Mouse (Mus musculus): ENCODE data around the gene Rad51b. TPM values are rescaled to one million over a fixed set of nuclear protein-coding genes. Genes with fewer than 3 reads are reported as not detected.

Rad51b gene
- polyA plus RNA-seq, 1 experiment from 2014 or later, result 6.5 TPM

DNA sequence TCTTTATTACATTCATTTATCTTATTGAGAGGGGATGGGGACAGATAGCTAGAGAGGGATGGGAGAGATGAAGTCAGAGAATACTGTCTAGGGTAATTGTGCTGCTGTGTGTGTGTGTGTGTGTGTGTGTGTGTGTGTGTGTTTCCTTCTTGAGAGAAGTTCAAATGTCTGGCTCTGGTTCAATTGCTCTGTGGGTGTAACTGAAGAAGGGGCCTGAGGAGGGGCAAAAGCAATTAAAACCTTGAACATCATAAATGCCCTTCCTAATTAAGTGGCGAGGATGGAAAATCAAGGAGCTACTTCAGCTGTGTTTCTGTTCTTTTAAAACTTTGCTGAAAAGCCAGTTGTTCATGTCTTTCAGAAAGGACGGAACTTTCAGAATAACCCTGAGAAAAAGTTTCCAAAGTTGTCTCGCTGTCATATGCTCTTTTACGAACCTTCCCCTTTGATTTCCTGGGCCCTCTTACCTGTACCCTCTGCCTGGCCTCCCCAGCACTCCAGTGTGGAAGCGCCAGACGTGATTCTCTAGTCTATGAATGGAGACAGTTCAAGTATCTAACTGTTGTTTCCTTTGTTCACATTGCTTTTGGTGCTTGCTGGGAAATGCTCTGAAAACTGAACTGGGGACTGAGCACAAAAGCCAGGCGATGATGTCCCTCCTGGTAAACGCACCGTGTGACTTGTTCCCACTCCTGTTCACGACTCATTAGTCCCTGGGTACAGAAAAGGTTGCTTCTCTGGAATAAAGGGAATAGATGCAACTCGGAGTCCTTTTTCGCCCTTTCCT is 158.2 kb downstream of the Rad51b start:
- H3K4me3 ChIP-seq (ENCODE audit: low read depth, low read length), result no peak overlapping the region
- DNase-seq (ENCODE audit: low spot score) (no peak), ATAC-seq (ENCODE audit: low FRiP score) (no peak)
- H3K9ac ChIP-seq (ENCODE audit: low read depth, low read length), result no peak overlapping the region
- H3K27me3 ChIP-seq (ENCODE audit: control insufficient read depth, insufficient read depth, low read length), result no peaks in the 10 kb centered on the region
- H3K27ac ChIP-seq (ENCODE audit: low read depth, low read length), result no peak overlapping the region
- H3K4me2 ChIP-seq (replicated peaks; ENCODE audit: low read depth, low read length), result no peak overlapping the region
- H3K4me1 ChIP-seq (replicated peaks; ENCODE audit: control insufficient read depth, insufficient read depth, low read length), result no peaks in the 10 kb centered on the region; the same call in 1 of the 2 replicates
- no peaks in the 10 kb centered on the region for H3K9me3 ChIP-seq (ENCODE audit: control insufficient read depth, low read length)
- no peaks in the 10 kb centered on the region for H3K36me3 ChIP-seq (ENCODE audit: control insufficient read depth, insufficient read depth, low read length)
- WGBS, result 51% methylated on average over 12 of the region's 12 CpGs

DNA sequence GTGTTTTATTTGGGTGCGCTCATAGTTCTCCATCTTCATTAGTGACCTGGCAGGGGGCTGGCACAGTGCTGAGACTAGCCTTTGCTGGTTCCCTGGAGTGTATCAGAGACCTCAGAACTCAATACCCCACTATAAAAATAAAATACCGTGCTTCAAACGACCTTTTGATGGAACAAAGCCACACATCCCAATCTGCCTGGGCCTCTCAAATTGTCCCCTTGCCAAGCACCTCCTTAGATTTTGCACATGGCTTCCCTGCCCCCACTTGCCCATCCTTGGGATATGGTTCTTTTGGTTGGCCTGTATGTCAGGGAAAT is 158.7 kb downstream of the Rad51b start:
- H3K4me1 ChIP-seq (replicated peaks; ENCODE audit: control insufficient read depth, insufficient read depth, low read length), result no peaks in the 10 kb centered on the region; the same call in 1 of the 2 replicates
- no peaks in the 10 kb centered on the region for H3K9me3 ChIP-seq (ENCODE audit: control insufficient read depth, low read length)
- H3K9ac ChIP-seq (ENCODE audit: low read depth, low read length), result no peak overlapping the region
- no peak for DNase-seq (ENCODE audit: low spot score)
- no peak overlapping the region for H3K4me3 ChIP-seq (ENCODE audit: low read depth, low read length)
- no peak overlapping the region for H3K4me2 ChIP-seq (replicated peaks; ENCODE audit: low read depth, low read length)
- no peak for ATAC-seq (ENCODE audit: low FRiP score)
- H3K36me3 ChIP-seq (ENCODE audit: control insufficient read depth, insufficient read depth, low read length), result no peaks in the 10 kb centered on the region
- H3K27me3 ChIP-seq (ENCODE audit: control insufficient read depth, insufficient read depth, low read length), result no peaks in the 10 kb centered on the region
- 34% methylated on average over 3 of the region's 3 CpGs for WGBS
- H3K27ac ChIP-seq (ENCODE audit: low read depth, low read length), result no peak overlapping the region

DNA sequence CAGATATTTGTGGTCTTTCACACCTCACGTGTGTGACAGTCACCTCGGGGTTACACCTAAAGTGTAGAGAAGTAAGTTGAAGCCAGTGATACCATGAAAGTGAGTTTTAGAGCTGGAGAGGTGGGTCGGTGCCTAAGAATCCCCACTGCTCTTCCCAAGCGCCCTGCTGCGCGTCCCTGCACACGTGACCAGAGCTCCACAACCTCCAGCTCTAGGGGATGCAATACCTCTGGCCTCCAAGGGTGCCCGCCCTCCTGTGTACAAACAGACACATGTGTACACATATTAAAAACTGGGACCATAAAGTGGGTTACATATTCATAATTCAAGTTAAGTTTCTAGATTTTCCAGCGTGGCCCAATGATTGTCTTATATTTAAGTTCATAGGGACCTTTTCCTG is 159.2 kb downstream of the Rad51b start:
- DNase-seq (ENCODE audit: low spot score) (no peak), ATAC-seq (ENCODE audit: low FRiP score) (no peak)
- Histone ChIP-seq H3K9ac (ENCODE audit: low read depth, low read length) (no peak overlapping the region), H3K4me1 (replicated peaks; ENCODE audit: control insufficient read depth, insufficient read depth, low read length) (no peaks in the 10 kb centered on the region; the same call in 1 of the 2 replicates), H3K9me3 (ENCODE audit: control insufficient read depth, low read length) (no peaks in the 10 kb centered on the region), H3K27me3 (ENCODE audit: control insufficient read depth, insufficient read depth, low read length) (no peaks in the 10 kb centered on the region), H3K36me3 (ENCODE audit: control insufficient read depth, insufficient read depth, low read length) (no peaks in the 10 kb centered on the region), H3K4me3 (ENCODE audit: low read depth, low read length) (no peak overlapping the region), H3K27ac (ENCODE audit: low read depth, low read length) (no peak overlapping the region), H3K4me2 (replicated peaks; ENCODE audit: low read depth, low read length) (no peak overlapping the region)
- 87% methylated on average over 9 of the region's 9 CpGs for WGBS

DNA sequence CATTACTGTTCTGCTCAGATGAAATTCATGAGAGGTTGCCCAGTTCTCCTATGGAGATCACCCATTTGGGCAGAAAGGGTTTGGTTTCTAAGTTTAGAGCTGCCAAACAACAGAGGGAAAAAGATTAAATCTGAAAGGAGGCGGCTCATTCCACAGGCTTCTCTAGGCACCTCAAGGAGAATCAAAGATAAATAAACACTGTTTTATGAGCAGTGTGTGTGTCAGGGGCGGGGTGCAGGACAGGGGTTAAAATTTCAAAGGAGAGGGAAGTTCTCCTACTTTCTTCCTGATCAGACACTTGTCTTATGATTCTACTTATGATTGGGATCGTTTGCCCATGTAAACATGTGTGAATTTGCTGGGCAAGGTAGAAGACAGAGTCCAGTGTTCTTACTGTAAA is 166.3 kb downstream of the Rad51b start:
- WGBS, result 79% methylated on average over 3 of the region's 3 CpGs
- Histone ChIP-seq H3K27me3 (ENCODE audit: control insufficient read depth, insufficient read depth, low read length) (no peaks in the 10 kb centered on the region), H3K9ac (ENCODE audit: low read depth, low read length) (no peak overlapping the region), H3K36me3 (ENCODE audit: control insufficient read depth, insufficient read depth, low read length) (no peaks in the 10 kb centered on the region), H3K4me2 (replicated peaks; ENCODE audit: low read depth, low read length) (no peak overlapping the region), H3K27ac (ENCODE audit: low read depth, low read length) (no peak overlapping the region), H3K9me3 (ENCODE audit: control insufficient read depth, low read length) (no peaks in the 10 kb centered on the region), H3K4me3 (ENCODE audit: low read depth, low read length) (no peak overlapping the region), H3K4me1 (replicated peaks; ENCODE audit: control insufficient read depth, insufficient read depth, low read length) (no peaks in the 10 kb centered on the region)
- ATAC-seq (ENCODE audit: low FRiP score) (no peak), DNase-seq (ENCODE audit: low spot score) (no peak)

DNA sequence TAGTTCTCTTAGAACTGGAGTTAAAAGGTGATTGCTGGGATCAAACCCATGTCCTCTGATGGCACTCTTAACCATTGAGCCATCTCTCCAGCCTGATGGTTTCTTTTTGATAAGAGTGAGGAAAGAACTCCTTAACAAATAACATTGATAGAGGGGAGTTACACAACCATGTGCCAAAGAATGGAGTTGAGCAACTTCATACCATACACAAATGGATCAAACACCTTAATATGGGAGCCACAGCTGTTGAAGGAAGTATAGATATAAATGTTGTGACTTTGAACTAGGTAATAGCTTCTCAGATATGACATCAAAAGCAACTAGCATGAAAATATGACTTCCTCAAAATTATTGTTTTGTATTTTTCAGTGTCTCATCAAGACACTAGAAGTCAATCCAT is 173.0 kb downstream of the Rad51b start:
- Histone ChIP-seq H3K4me3 (ENCODE audit: low read depth, low read length) (no peak overlapping the region), H3K36me3 (ENCODE audit: control insufficient read depth, insufficient read depth, low read length) (no peaks in the 10 kb centered on the region), H3K27me3 (ENCODE audit: control insufficient read depth, insufficient read depth, low read length) (no peaks in the 10 kb centered on the region), H3K9me3 (ENCODE audit: control insufficient read depth, low read length) (no peaks in the 10 kb centered on the region), H3K9ac (ENCODE audit: low read depth, low read length) (no peak overlapping the region), H3K4me1 (replicated peaks; ENCODE audit: control insufficient read depth, insufficient read depth, low read length) (no peaks in the 10 kb centered on the region), H3K4me2 (replicated peaks; ENCODE audit: low read depth, low read length) (no peak overlapping the region), H3K27ac (ENCODE audit: low read depth, low read length) (no peak overlapping the region)
- ATAC-seq (ENCODE audit: low FRiP score) (no peak), DNase-seq (ENCODE audit: low spot score) (no peak)

DNA sequence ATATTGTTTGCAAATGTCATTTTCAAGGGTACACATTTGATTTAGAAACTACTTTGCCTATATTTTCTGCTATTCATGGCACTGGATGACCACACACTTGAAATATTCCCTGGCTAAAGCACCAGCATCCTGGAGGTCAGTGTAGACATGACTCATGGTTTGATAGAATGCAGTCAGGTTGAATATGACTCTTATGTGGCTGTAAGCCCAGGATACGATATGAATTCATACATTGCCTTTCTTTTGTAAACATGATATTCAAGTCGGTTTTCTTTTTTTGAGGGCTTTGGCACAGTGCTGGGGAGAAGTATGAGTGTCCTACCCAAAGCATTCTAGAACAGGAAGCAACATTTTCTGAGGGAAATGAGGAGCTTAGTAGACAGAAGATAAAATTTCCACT is 174.8 kb downstream of the Rad51b start:
- Histone ChIP-seq H3K9me3 (ENCODE audit: control insufficient read depth, low read length) (no peaks in the 10 kb centered on the region), H3K4me1 (replicated peaks; ENCODE audit: control insufficient read depth, insufficient read depth, low read length) (no peaks in the 10 kb centered on the region), H3K4me3 (ENCODE audit: low read depth, low read length) (no peak overlapping the region), H3K4me2 (replicated peaks; ENCODE audit: low read depth, low read length) (no peak overlapping the region), H3K27me3 (ENCODE audit: control insufficient read depth, insufficient read depth, low read length) (no peaks in the 10 kb centered on the region), H3K27ac (ENCODE audit: low read depth, low read length) (no peak overlapping the region), H3K9ac (ENCODE audit: low read depth, low read length) (no peak overlapping the region), H3K36me3 (ENCODE audit: control insufficient read depth, insufficient read depth, low read length) (no peaks in the 10 kb centered on the region)
- WGBS, result 87% methylated on average over 2 of the region's 2 CpGs
- no peak for DNase-seq (ENCODE audit: low spot score)
- ATAC-seq (ENCODE audit: low FRiP score), result no peak

DNA sequence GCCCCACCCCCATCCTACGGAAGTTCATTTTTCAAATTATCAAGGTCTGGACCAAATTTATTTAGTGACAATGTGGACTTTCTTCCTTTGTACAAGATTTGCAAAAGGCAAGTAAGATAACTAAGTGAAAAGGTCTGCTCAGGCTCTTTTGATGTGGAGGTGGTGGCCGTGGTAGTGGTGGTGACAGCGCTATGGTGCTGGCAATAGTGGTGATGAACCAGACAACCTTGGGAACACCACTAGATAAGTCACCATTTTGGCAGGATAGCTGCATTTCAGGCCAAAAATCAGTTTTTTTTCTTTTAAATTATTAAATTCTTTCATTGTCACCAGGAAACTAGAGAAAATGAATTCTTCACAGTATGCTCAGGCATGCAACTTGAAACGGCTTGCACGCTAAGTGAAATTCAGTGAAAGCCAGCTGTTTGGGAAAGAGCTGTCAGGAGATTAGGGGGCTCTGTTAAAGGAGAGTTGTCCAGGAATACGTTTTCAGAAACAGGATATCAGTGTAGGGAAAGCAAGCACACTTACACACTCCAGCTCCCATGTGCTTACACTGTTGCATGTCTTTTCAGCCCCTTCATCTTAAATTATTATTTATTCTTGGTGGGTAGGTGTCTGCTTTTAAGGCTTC is 179.4 kb downstream of the Rad51b start:
- Histone ChIP-seq H3K4me1 (replicated peaks; ENCODE audit: control insufficient read depth, insufficient read depth, low read length) (no peaks in the 10 kb centered on the region), H3K27ac (ENCODE audit: low read depth, low read length) (no peak overlapping the region), H3K4me3 (ENCODE audit: low read depth, low read length) (no peak overlapping the region), H3K9ac (ENCODE audit: low read depth, low read length) (no peak overlapping the region), H3K36me3 (ENCODE audit: control insufficient read depth, insufficient read depth, low read length) (no peaks in the 10 kb centered on the region), H3K27me3 (ENCODE audit: control insufficient read depth, insufficient read depth, low read length) (no peaks in the 10 kb centered on the region), H3K4me2 (replicated peaks; ENCODE audit: low read depth, low read length) (no peak overlapping the region), H3K9me3 (ENCODE audit: control insufficient read depth, low read length) (no peaks in the 10 kb centered on the region)
- 75% methylated on average over 6 of the region's 6 CpGs for WGBS
- ATAC-seq (ENCODE audit: low FRiP score) (no peak), DNase-seq (ENCODE audit: low spot score) (no peak)

DNA sequence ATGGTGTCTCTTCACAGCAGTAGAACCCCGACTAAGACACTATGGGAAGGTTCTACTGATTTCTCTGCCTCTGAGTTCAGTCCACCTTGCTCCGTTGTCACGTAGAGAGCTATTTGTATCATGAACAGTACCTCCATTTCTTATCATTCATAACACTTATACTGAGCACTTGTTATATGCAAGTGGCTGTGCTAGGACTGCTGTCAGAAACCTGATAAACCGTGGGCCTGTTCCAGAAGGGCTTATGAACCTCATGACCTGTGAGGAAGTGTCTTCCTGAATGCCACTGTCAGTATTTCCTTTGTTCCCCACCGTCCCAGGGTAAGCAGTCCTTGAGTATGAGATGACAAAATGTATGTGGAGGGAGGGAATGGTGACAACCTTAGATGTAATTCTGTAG is 181.7 kb downstream of the Rad51b start:
- Histone ChIP-seq H3K9me3 (ENCODE audit: control insufficient read depth, low read length) (no peaks in the 10 kb centered on the region), H3K4me2 (replicated peaks; ENCODE audit: low read depth, low read length) (no peak overlapping the region)
- 90% methylated on average over 5 of the region's 5 CpGs for WGBS

DNA sequence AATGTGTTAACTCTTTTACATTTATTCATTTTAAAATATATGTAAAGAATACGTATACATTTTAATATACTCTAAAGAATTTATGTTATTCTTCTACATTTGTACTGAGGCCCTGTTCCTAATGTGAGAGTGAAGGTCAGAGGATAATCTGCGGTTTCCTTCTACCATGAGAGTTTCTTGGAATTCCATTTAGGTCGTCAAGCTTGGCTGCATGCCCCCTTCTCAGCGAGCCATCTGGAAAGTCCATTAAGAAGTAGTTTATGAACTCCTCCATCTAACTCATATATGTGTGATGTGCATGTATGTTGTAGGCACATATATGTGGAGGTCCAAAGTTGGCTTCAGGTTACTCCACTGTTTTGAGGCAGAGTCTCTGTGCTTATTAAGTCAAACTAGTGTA is 188.4 kb downstream of the Rad51b start:
- Histone ChIP-seq H3K9me3 (ENCODE audit: control insufficient read depth, low read length) (no peaks in the 10 kb centered on the region), H3K4me3 (ENCODE audit: low read depth, low read length) (no peak overlapping the region), H3K27me3 (ENCODE audit: control insufficient read depth, insufficient read depth, low read length) (no peaks in the 10 kb centered on the region), H3K27ac (ENCODE audit: low read depth, low read length) (no peak overlapping the region), H3K36me3 (ENCODE audit: control insufficient read depth, insufficient read depth, low read length) (no peaks in the 10 kb centered on the region), H3K9ac (ENCODE audit: low read depth, low read length) (no peak overlapping the region), H3K4me2 (replicated peaks; ENCODE audit: low read depth, low read length) (no peak overlapping the region), H3K4me1 (replicated peaks; ENCODE audit: control insufficient read depth, insufficient read depth, low read length) (no peaks in the 10 kb centered on the region)
- no peak for ATAC-seq (ENCODE audit: low FRiP score)
- 87% methylated on average over 4 of the region's 4 CpGs for whole genome bisulfite sequencing
- no peak for DNase-seq (ENCODE audit: low spot score)

More for the DNA sequence above, 181.7 kb downstream of the Rad51b start:
- no peak for ATAC-seq (ENCODE audit: low FRiP score)
- Histone ChIP-seq H3K4me3 (ENCODE audit: low read depth, low read length) (no peak overlapping the region), H3K27me3 (ENCODE audit: control insufficient read depth, insufficient read depth, low read length) (no peaks in the 10 kb centered on the region), H3K36me3 (ENCODE audit: control insufficient read depth, insufficient read depth, low read length) (no peaks in the 10 kb centered on the region), H3K4me1 (replicated peaks; ENCODE audit: control insufficient read depth, insufficient read depth, low read length) (no peaks in the 10 kb centered on the region), H3K27ac (ENCODE audit: low read depth, low read length) (no peak overlapping the region), H3K9ac (ENCODE audit: low read depth, low read length) (no peak overlapping the region)
- no peak for DNase-seq (ENCODE audit: low spot score)

Measured in hindbrain, embryonic 11.5 days (tissue).